Mouse (Mus musculus) heart, embryonic 14.5 days (tissue): ENCODE data around the gene Tmem240. TPM values are rescaled to one million over a fixed set of nuclear protein-coding genes. Genes with fewer than 3 reads are reported as not detected.

ENCODE experiments used
- ATAC-seq: fragments of 200-750 bp; cut with Nextera tagmentation; 2 replicates; pipeline ENCODE4 v1.8.0; 2017; ENCODE audit warnings: low read depth, moderate TSS enrichment; ENCODE audit not compliant: insufficient number of reproducible peaks, insufficient read depth, low FRiP score
- H3K27ac ChIP-seq, 2 experiments: fragments of 200-500 bp in 1 of 2; fragments of 300-500 bp in 1 of 2; sonication (generic) in 1 of 2; replicated peaks in 1 of 2; 2 replicates each; pipeline ENCODE4 v1.5.1; 2012 to 2014; ENCODE audit warnings: low read depth in 2 of 2, low read length in 2 of 2, control low read depth in 1 of 2, mild to moderate bottlenecking in 1 of 2, mixed read lengths in 1 of 2; ENCODE audit not compliant: control insufficient read depth in 1 of 2, insufficient read depth in 1 of 2
- H3K27me3 ChIP-seq: fragments of 300-500 bp; sonication (generic); 2 replicates; pipeline ENCODE4 v1.6.1; 2014; ENCODE audit warnings: mild to moderate bottlenecking, low read length, control low read depth; ENCODE audit not compliant: control insufficient read depth, insufficient read depth
- H3K36me3 ChIP-seq: fragments of 300-500 bp; sonication (generic); 2 replicates; pipeline ENCODE4 v1.6.1; 2014; ENCODE audit warnings: mild to moderate bottlenecking, control low read depth, low read length, mixed read lengths; ENCODE audit not compliant: control insufficient read depth, insufficient read depth
- H3K4me1 ChIP-seq, 2 experiments: fragments of 200-500 bp in 1 of 2; fragments of 300-500 bp in 1 of 2; sonication (generic) in 1 of 2; 2 replicates each; pipeline ENCODE4 v1.6.1; 2012 to 2014; ENCODE audit warnings: low read length in 2 of 2, control low read depth in 1 of 2, mixed read lengths in 1 of 2; ENCODE audit not compliant: control insufficient read depth in 2 of 2, insufficient read depth in 2 of 2
- H3K4me2 ChIP-seq: fragments of 300-500 bp; sonication (generic); 2 replicates; pipeline ENCODE4 v1.6.1; 2014; ENCODE audit warnings: mild to moderate bottlenecking, low read length
- H3K4me3 ChIP-seq, 2 experiments: fragments of 200-500 bp in 1 of 2; fragments of 300-500 bp in 1 of 2; sonication (generic) in 1 of 2; 2 replicates each; pipeline ENCODE4 v1.5.1; 2012 to 2014; ENCODE audit warnings: low read length in 2 of 2, mild to moderate bottlenecking in 2 of 2, control low read depth in 1 of 2, low read depth in 1 of 2, moderate library complexity in 1 of 2; ENCODE audit not compliant: control insufficient read depth in 1 of 2, insufficient read depth in 1 of 2
- H3K9ac ChIP-seq: fragments of 300-500 bp; sonication (generic); 2 replicates; pipeline ENCODE4 v1.6.1; 2014; ENCODE audit warnings: mild to moderate bottlenecking, low read length
- H3K9me3 ChIP-seq: fragments of 300-500 bp; sonication (generic); 2 replicates; pipeline ENCODE4 v1.6.1; 2016; ENCODE audit warnings: low read length, control low read depth; ENCODE audit not compliant: control insufficient read depth
- WGBS: fragments of 180-500 bp; shearing (Covaris S2); extraction: QIAGEN DNeasy Blood & Tissue Kit; methylation state at CpG from one replicate; pipeline ENCODE4 v1.1.7; 2014; 5-methylcytosine and 5-hydroxymethylcytosine counted together
- microRNA-seq: library from miRNA; unstranded; fragments of <30 nt; microRNA quantifications from one replicate; pipeline ENCODE4, GENCODE M21; 2016
- polyA plus RNA-seq: library from polyadenylated mRNA; unstranded; fragments of >200 nt; fragmentation: Nextera tagmentation; extraction: Ambion mirVana; gene quantifications from 2 replicates; pipeline ENCODE4 v1.2.1, GENCODE M21; 2014

The Tmem240 gene
- polyA plus RNA-seq, 1 experiment from 2014 or later, result 0.28 TPM

GRCm38 (mm10) chr4:155790021-155790489, 55.5 kb downstream of the Tmem240 start, which contains the start of gene Ankrd65:
TSS of gene Ankrd65 (plus strand) at chr4:155790439.
- Histone ChIP-seq H3K27me3 (no peaks in the 10 kb centered on the region), H3K4me2 (no peak within 1 kb of the TSS), H3K27ac (no peak within 1 kb of the TSS), H3K9ac (no peak within 1 kb of the TSS), H3K9me3 (no peaks in the 10 kb centered on the region), H3K36me3 (no peaks in the 10 kb centered on the region), H3K4me3 (no peak within 1 kb of the TSS), H3K4me1 (peaks cover 4 to 10% of the 10 kb centered on the region in 2 experiments; a peak in 3 of 4 replicates)
- ATAC-seq, result no peak
- WGBS, result 82% methylated on average over 3 of the region's 3 CpGs

Small RNAs within 50 kb of the gene (microRNA-seq; reads per million reads assigned to microRNA genes)
- gene Gm27743, result not detected

Other genes starting within 250 kb of the Tmem240 start
- 375 and 396 TPM in 2 replicates for gene Gnb1, start 243.4 kb upstream of the Tmem240 start, polyA plus RNA-seq
- 49.9 and 51.4 TPM in 2 replicates for gene Nadk, start 172.4 kb upstream of the Tmem240 start, polyA plus RNA-seq
- 7.7 and 8.5 TPM in 2 replicates for gene Slc35e2, start 133.4 kb upstream of the Tmem240 start, polyA plus RNA-seq
- gene Cdk11b, start 109.9 kb upstream of the Tmem240 start, polyA plus RNA-seq, result 33.5 and 36.7 TPM in 2 replicates
- not detected in 2 replicates for gene Gm10563, start 89.4 kb upstream of the Tmem240 start, polyA plus RNA-seq
- 63.1 and 67.1 TPM in 2 replicates for gene Mmp23, start 81.4 kb upstream of the Tmem240 start, polyA plus RNA-seq
- gene Mib2, start 65.6 kb upstream of the Tmem240 start, polyA plus RNA-seq, result 12.5 and 15.3 TPM in 2 replicates
- gene Fndc10, start 40.5 kb upstream of the Tmem240 start, polyA plus RNA-seq, result 1.9 and 2.4 TPM in 2 replicates
- 113 and 115 TPM in 2 replicates for gene Ssu72, start 30.0 kb upstream of the Tmem240 start, polyA plus RNA-seq
- gene Atad3a, start 26.3 kb downstream of the Tmem240 start, polyA plus RNA-seq, result 89.0 and 95.2 TPM in 2 replicates
- 4.5 and 4.9 TPM in 2 replicates for gene Vwa1, start 39.9 kb downstream of the Tmem240 start, polyA plus RNA-seq
- 2.4 and 2.5 TPM in 2 replicates for gene Tmem88b, start 51.1 kb downstream of the Tmem240 start, polyA plus RNA-seq
- gene Ankrd65, start 55.6 kb downstream of the Tmem240 start, polyA plus RNA-seq, result not detected in 2 replicates
- 146 and 160 TPM in 2 replicates for gene Mrpl20, start 68.1 kb downstream of the Tmem240 start, polyA plus RNA-seq
- 120 and 126 TPM in 2 replicates for gene Ccnl2, start 77.7 kb downstream of the Tmem240 start, polyA plus RNA-seq
- gene Aurkaip1, start 96.5 kb downstream of the Tmem240 start, polyA plus RNA-seq, result 112 and 118 TPM in 2 replicates
- 55.5 and 75.6 TPM in 2 replicates for gene Mxra8, start 104.9 kb downstream of the Tmem240 start, polyA plus RNA-seq
- 9.1 and 10.9 TPM in 2 replicates for gene Dvl1, start 112.6 kb downstream of the Tmem240 start, polyA plus RNA-seq
- gene Tas1r3, start 128.6 kb downstream of the Tmem240 start, polyA plus RNA-seq, result 0.09 and 0.12 TPM in 2 replicates
- 10.9 and 11.0 TPM in 2 replicates for gene Cptp, start 134.6 kb downstream of the Tmem240 start, polyA plus RNA-seq
- 36.0 and 38.5 TPM in 2 replicates for gene Ints11, start 134.7 kb downstream of the Tmem240 start, polyA plus RNA-seq
- gene Pusl1, start 157.0 kb downstream of the Tmem240 start, polyA plus RNA-seq, result 28.0 and 30.0 TPM in 2 replicates
- gene Acap3, start 157.0 kb downstream of the Tmem240 start, polyA plus RNA-seq, result 9.0 and 9.4 TPM in 2 replicates
- 75.5 and 98.6 TPM in 2 replicates for gene Ube2j2, start 209.0 kb downstream of the Tmem240 start, polyA plus RNA-seq
- 26.8 and 29.2 TPM in 2 replicates for gene C1qtnf12, start 227.5 kb downstream of the Tmem240 start, polyA plus RNA-seq